Mouse (Mus musculus) NIH3T3 (cell line): ENCODE data around the gene Slc27a1.

Experiments
- DNase-seq: peaks from one replicate; pipeline ENCODE4 v3.0.0-alpha.2; 2012; ENCODE audit warnings: low read depth

Slc27a1 gene

GRCm38 (mm10) chr8:71586891-71587290 is 18.2 kb downstream of the Slc27a1 start:
- DNase-seq = peak; percentile 41

- no peak for DNase-seq
Measured at GRCm38 (mm10) chr8:71588762-71589161, 20.1 kb downstream of the Slc27a1 start.

GRCm38 (mm10) chr8:71591017-71591416 is 22.3 kb downstream of the Slc27a1 start:
- DNase-seq = no peak

GRCm38 (mm10) chr8:71591471-71592373 is 23.0 kb downstream of the Slc27a1 start, which contains the start of gene Pgls:
Gene Pgls, plus strand, starts transcription at chr8:71592176.
- DNase-seq = peak; percentile 98

DNA sequence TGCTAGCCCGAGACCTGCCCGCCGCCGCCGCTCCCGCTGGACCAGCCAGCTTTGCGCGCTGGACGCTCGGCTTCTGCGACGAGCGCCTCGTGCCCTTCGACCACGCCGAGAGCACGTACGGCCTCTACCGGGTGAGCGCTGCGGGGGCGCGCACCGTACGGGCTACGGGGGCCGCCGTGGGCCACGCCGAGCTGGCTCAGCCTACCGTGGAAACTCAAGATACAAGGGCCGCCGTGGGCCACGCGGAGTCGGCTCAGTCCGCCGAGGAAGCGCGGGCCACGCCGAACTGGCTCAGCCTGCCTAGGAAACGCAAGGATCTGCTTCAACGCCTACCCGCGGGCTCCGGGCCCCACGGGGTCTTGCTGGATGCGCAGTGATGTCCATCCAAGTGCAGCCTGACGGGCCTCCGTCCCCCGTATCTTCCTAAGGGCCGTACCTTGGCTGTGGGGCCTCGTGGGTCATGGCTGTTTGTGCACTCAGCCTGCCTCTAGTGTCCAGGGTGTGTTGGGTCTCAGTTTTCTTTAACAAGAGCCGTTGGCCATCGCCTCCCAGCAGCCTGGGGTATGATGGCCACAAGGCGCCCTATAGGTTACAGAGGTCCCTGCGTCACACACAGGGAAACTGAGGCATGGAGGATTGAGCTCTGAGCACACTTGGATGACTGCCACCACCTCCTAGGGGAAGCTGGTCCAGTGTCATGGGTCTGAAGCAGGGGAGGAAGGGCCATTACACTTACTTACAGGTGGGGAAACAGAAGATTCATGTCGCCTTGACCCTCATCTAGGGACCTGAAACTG is 23.9 kb downstream of the Slc27a1 start:
- peak; percentile 81 for DNase-seq

- DNase-seq = no peak
Measured at GRCm38 (mm10) chr8:71593556-71594323, 25.1 kb downstream of the Slc27a1 start.

DNA sequence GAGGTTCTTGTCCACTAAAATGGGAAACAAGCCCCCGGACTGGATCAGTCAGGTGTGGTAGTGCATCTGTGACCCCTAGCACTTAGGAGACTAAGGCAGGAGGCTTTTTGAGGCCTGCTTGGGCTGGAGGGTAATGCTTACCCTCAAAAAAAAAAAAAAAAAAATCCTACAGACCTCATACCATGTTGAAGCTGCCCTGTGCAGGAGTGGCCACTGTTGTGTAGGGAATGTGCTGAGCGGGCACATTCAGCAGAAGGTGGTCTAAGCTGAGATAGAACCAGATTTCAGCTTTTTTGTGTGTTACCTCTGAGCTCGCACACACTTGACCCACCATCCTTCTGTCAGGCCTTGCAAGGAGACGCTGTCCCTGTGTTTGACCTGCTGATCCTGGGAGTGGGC is 25.6 kb downstream of the Slc27a1 start:
- DNase-seq = no peak

GRCm38 (mm10) chr8:71595862-71596261 is 27.2 kb downstream of the Slc27a1 start:
- peak; percentile 91 for DNase-seq

GRCm38 (mm10) chr8:71596384-71596783 is 27.7 kb downstream of the Slc27a1 start:
- DNase-seq = no peak

GRCm38 (mm10) chr8:71596798-71597197 is 28.1 kb downstream of the Slc27a1 start:
- DNase-seq = no peak

DNA sequence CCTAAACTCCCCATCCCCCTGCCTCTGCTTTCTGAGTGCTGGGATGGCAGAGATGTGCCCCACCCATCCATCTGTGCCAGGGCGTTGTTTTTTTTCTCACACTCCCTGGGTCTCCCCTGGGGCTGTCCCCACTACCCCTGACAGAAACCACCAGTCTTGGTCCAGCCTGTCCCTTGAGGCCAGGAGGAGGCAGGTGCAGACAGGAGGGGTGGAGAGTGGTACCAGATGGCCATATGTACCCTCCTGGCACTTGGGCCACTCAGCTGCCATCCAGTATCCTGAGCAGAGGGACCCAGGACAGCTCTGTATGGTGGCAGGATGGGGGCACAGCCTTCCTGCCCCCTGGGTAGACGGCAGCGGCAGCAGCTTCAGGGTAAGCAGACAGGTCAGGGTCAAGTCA is 28.8 kb downstream of the Slc27a1 start, which contains the start of gene Fam129c:
Gene Fam129c, plus strand, starts transcription at position 198 of the 400 bp plus-strand sequence.
- no peak for DNase-seq

GRCm38 (mm10) chr8:71598375-71598774 is 29.7 kb downstream of the Slc27a1 start:
- DNase-seq = no peak

- DNase-seq = no peak
Measured at GRCm38 (mm10) chr8:71598841-71599240, 30.2 kb downstream of the Slc27a1 start.

- no peak for DNase-seq
Measured at GRCm38 (mm10) chr8:71601939-71602665, 33.4 kb downstream of the Slc27a1 start.

GRCm38 (mm10) chr8:71602666-71603334 is 34.1 kb downstream of the Slc27a1 start:
- DNase-seq = no peak

DNA sequence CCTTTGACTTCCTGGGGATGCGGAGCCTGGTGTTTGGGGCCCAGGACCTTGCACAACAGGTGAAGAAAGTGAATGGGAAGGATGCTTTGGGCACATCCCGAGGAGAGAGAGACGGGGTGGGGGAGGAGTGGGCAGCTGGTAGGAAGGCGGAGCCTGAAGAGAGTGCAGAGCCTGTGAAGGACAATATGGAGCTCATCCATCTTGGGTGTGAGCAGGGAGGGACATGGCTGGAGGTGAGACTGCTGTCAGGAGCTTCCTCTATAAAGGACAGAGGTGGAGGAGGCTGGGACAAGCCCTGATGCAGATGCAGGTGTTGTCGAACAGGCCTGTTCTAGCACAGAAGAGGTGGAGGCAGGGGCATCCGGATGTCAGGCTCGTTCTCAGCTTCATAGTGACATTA is 35.3 kb downstream of the Slc27a1 start:
- no peak for DNase-seq

- peak; percentile 98 for DNase-seq
Measured at GRCm38 (mm10) chr8:71610822-71611651, 42.4 kb downstream of the Slc27a1 start, which contains the start of gene Colgalt1. Gene Colgalt1, plus strand, starts transcription at chr8:71610998.

- DNase-seq = no peak
Measured at GRCm38 (mm10) chr8:71612141-71612540, 43.5 kb downstream of the Slc27a1 start.

GRCm38 (mm10) chr8:71613418-71613817 is 44.7 kb downstream of the Slc27a1 start:
- no peak for DNase-seq

DNA sequence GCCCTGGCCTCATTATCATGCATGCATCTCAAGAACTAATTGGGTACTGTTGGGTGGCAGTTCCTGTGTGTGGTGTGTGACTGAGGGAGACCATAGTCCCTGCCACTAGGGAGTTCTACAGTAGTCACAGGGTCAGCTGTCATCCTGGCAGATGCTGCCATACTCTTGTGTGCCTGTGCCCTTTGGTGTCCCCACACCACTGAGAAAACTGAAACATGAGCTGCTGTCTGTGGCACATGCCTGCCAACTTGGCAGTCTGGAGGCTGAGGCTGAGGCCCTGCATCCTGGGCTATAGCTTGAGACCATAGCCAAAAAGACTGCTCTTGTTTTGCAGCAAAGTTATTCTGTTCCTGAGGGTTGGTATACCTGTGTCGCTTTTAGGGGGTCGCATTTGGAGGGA is 51.1 kb downstream of the Slc27a1 start:
- no peak for DNase-seq
